Mouse (Mus musculus): ENCODE results near the gene Gm17657. TPM values are rescaled to one million over a fixed set of nuclear protein-coding genes. Genes with fewer than 3 reads are reported as not detected.

The Gm17657 gene
- total and polyA plus RNA-seq, 3 experiments = 0.20 to 0.21 TPM; not detected in 1

DNA sequence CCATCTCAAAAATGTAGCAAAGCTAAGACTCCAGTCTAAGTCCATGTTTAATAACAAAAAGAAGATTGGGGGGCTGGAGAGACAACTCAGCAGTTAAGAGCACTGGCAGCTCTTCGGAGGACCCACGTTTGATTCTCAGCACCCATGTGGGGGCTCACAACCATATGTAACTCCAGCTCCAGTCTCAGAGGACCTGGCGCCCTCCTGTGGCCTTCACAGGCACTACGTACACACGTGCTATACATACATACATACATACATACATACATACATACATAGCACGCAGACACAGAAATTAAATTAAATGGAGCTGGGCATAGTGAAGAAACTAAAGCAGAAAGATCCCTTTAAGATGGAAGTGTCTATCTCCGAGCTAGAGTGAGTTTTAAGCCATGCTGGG lies 66.8 kb downstream of the Gm17657 start:
- H3K4me2 ChIP-seq (ENCODE audit: insufficient read depth, low read depth, poor library complexity, severe bottlenecking) = no peak overlapping the region
- no peak overlapping the region for H3K4me3 ChIP-seq (replicated peaks in 1 of 3; ENCODE audit: low read depth in 2 of 3, low read length in 2 of 3, poor library complexity in 1 of 3)
- H3K4me1 ChIP-seq (ENCODE audit: control insufficient read depth in 1 of 2, insufficient read depth in 2 of 2) = peaks cover 11 to 52% of the 10 kb centered on the region in 2 experiments
- dilution Hi-C loops (cut with MboI; ENCODE audit: extremely low pct_ligation_motif_present, extremely low pct_unique_long_range_greater_than_20kb, low sequenced_read_pairs) (no loop called here), in situ Hi-C loops (cut with MboI; ENCODE audit: low pct_ligation_motif_present, low pct_unique_long_range_greater_than_20kb, low sequenced_read_pairs) (loop anchor here (5.0 kb wide), 1 partner anchor 45 kb away; no protein-coding TSS in a partner anchor)
- no peaks in the 10 kb centered on the region for H3K27me3 ChIP-seq (replicated peaks)
- no peak for DNase-seq (ENCODE audit: extremely low read depth)
- H3K27ac ChIP-seq (ENCODE audit: insufficient read depth, low read depth) = no peak overlapping the region
- no peak overlapping the region for H3K9ac ChIP-seq (ENCODE audit: insufficient read depth, low read depth)
- no peaks in the 10 kb centered on the region for H3K79me2 ChIP-seq (replicated peaks; ENCODE audit: control insufficient read depth, extremely low read depth, insufficient read depth, poor library complexity, severe bottlenecking)
- H3K9me3 ChIP-seq (replicated peaks; ENCODE audit: low read length) = peaks cover 14% of the 10 kb centered on the region
- no peaks in the 10 kb centered on the region for H3K36me3 ChIP-seq (replicated peaks in 1 of 2; ENCODE audit: control insufficient read depth in 1 of 2, insufficient read depth in 1 of 2, low read length in 1 of 2)
- TF ChIP-seq ETS1 (conservative IDR thresholded peaks at IDR 0.05; ENCODE audit: low read depth, low read length) (no peak), CTCF (conservative IDR thresholded peaks at IDR 0.05 in 1 of 2, IDR thresholded peaks at IDR 0.05 in 1 of 2; ENCODE audit: low read depth in 2 of 2, low read length in 2 of 2) (peak in 1 of 2 experiments; percentile 16; a peak in 1 of 4 replicates)

DNA sequence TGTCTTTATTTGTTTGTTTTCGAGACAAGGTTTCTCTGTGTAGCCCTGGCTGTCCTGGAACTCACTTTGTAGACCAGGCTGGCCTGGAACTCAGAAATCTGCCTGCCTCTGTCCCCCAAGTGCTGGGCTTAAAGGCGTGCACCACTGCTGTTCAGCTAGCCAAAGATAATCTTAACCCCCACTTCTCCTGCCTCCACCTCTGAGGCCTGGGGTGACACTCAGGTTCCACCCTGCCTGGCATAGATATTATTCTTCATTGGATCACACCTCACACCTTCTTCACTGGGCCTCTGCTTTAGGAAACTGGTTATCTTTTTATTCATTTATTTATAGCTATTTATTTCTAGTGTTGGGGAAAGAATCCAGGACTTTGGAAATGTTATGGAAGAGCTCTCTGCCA lies 69.2 kb downstream of the Gm17657 start:
- DNase-seq (ENCODE audit: extremely low read depth) = no peak
- H3K27me3 ChIP-seq (replicated peaks) = no peaks in the 10 kb centered on the region
- no peak overlapping the region for H3K27ac ChIP-seq (ENCODE audit: insufficient read depth, low read depth)
- in situ Hi-C loops (cut with MboI; ENCODE audit: low pct_ligation_motif_present, low pct_unique_long_range_greater_than_20kb, low sequenced_read_pairs) (loop anchor here (5.0 kb wide), 1 partner anchor 43 kb away; no protein-coding TSS in a partner anchor), dilution Hi-C loops (cut with MboI; ENCODE audit: extremely low pct_ligation_motif_present, extremely low pct_unique_long_range_greater_than_20kb, low sequenced_read_pairs) (no loop called here)
- no peaks in the 10 kb centered on the region for H3K36me3 ChIP-seq (replicated peaks in 1 of 2; ENCODE audit: control insufficient read depth in 1 of 2, insufficient read depth in 1 of 2, low read length in 1 of 2)
- H3K4me2 ChIP-seq (ENCODE audit: insufficient read depth, low read depth, poor library complexity, severe bottlenecking) = no peak overlapping the region
- no peak overlapping the region for H3K9ac ChIP-seq (ENCODE audit: insufficient read depth, low read depth)
- H3K79me2 ChIP-seq (replicated peaks; ENCODE audit: control insufficient read depth, extremely low read depth, insufficient read depth, poor library complexity, severe bottlenecking) = no peaks in the 10 kb centered on the region
- H3K4me3 ChIP-seq (replicated peaks in 1 of 3; ENCODE audit: low read depth in 2 of 3, low read length in 2 of 3, poor library complexity in 1 of 3) = no peak overlapping the region
- H3K4me1 ChIP-seq (ENCODE audit: control insufficient read depth in 1 of 2, insufficient read depth in 2 of 2) = peaks cover 9 to 49% of the 10 kb centered on the region in 2 experiments
- TF ChIP-seq ZKSCAN1 (IDR thresholded peaks at IDR 0.05; ENCODE audit: borderline replicate concordance, low read depth, low read length) (no peak), SMC3 (IDR thresholded peaks at IDR 0.05; ENCODE audit: low read depth, low read length) (no peak), ZNF384 (IDR thresholded peaks at IDR 0.05; ENCODE audit: low read depth, low read length) (no peak), NELFE (IDR thresholded peaks at IDR 0.05; ENCODE audit: low read depth, low read length) (no peak), PAX5 (IDR thresholded peaks at IDR 0.05; ENCODE audit: low read length) (no peak), MAFK (IDR thresholded peaks at IDR 0.05; ENCODE audit: insufficient replicate concordance, low read length) (no peak), JUN (IDR thresholded peaks at IDR 0.05; ENCODE audit: insufficient read depth, low read depth, low read length) (no peak), HCFC1 (IDR thresholded peaks at IDR 0.05; ENCODE audit: low read depth, low read length) (no peak), NRF1 (IDR thresholded peaks at IDR 0.05; ENCODE audit: low read depth, low read length) (no peak), MAX (IDR thresholded peaks at IDR 0.05; ENCODE audit: low read length) (no peak)
- peaks cover 14% of the 10 kb centered on the region for H3K9me3 ChIP-seq (replicated peaks; ENCODE audit: low read length)

DNA sequence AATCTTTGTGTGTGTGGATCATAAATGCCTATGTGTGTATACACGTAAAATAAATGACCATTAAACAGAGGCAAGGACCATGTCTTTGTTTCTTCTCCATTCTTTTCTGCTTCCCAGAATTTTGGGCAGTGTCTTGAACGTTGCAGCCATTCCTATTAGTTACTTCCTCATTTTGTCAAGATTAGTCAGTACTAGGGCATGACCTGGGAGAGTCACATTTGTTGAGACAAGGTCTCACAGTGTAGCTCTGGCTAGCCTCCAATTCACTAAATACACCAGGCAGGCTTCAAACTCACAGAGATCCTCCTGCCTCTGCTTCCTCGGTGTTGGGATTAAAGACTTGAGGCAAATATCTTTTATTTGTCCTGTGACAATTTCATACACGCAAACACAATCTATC lies 71.2 kb downstream of the Gm17657 start:
- TF ChIP-seq USF1 (IDR thresholded peaks at IDR 0.05; ENCODE audit: low read depth, low read length) (no peak), EP300 (IDR thresholded peaks at IDR 0.05; ENCODE audit: low read length) (peak; percentile 49; the same call in 1 of the 2 replicates), JUND (conservative IDR thresholded peaks at IDR 0.05; ENCODE audit: low read depth, low read length) (no peak)
- no peaks in the 10 kb centered on the region for H3K79me2 ChIP-seq (replicated peaks; ENCODE audit: control insufficient read depth, extremely low read depth, insufficient read depth, poor library complexity, severe bottlenecking)
- peak overlapping the region; percentile 97; the same call in 1 of the 2 replicates for H3K27ac ChIP-seq (ENCODE audit: insufficient read depth, low read depth)
- peaks cover 22 to 63% of the 10 kb centered on the region in 2 experiments for H3K4me1 ChIP-seq (ENCODE audit: control insufficient read depth in 1 of 2, insufficient read depth in 2 of 2)
- no peak overlapping the region for H3K4me3 ChIP-seq (replicated peaks in 1 of 3; ENCODE audit: low read depth in 2 of 3, low read length in 2 of 3, poor library complexity in 1 of 3)
- no peak for DNase-seq (ENCODE audit: extremely low read depth)
- H3K9me3 ChIP-seq (replicated peaks; ENCODE audit: low read length) = peaks cover 10% of the 10 kb centered on the region
- no peak overlapping the region for H3K4me2 ChIP-seq (ENCODE audit: insufficient read depth, low read depth, poor library complexity, severe bottlenecking)
- H3K36me3 ChIP-seq (replicated peaks in 1 of 2; ENCODE audit: control insufficient read depth in 1 of 2, insufficient read depth in 1 of 2, low read length in 1 of 2) = no peaks in the 10 kb centered on the region
- H3K9ac ChIP-seq (ENCODE audit: insufficient read depth, low read depth) = no peak overlapping the region
- dilution Hi-C loops (cut with MboI; ENCODE audit: extremely low pct_ligation_motif_present, extremely low pct_unique_long_range_greater_than_20kb, low sequenced_read_pairs) = no loop called here
- H3K27me3 ChIP-seq (replicated peaks) = no peaks in the 10 kb centered on the region
- in situ Hi-C loops (cut with MboI; ENCODE audit: low pct_ligation_motif_present, low pct_unique_long_range_greater_than_20kb, low sequenced_read_pairs) = no loop called here

Measured in CH12.LX (cell line).